Mouse (Mus musculus): ENCODE data around the gene AI597479.

- TF ChIP-seq POLR2A (IDR thresholded peaks at IDR 0.05; ENCODE audit: low read depth, low read length), result no peak
- no peak for TF ChIP-seq CTCF (IDR thresholded peaks at IDR 0.05; ENCODE audit: extremely low read depth, insufficient read depth, insufficient read length, insufficient replicate concordance)
Measured at GRCm38 (mm10) chr1:43137334-43137733, 38.8 kb downstream of the AI597479 start.
